Mouse (Mus musculus) neural tube, embryonic 10.5 days (tissue): ENCODE data around the gene 2010111I01Rik.

Experiments used
- DNase-seq: peaks from one replicate; pipeline ENCODE4 v3.0.0-alpha.2; 2017; ENCODE audit warnings: low spot score; ENCODE audit errors: extremely low spot score

The 2010111I01Rik gene

DNA sequence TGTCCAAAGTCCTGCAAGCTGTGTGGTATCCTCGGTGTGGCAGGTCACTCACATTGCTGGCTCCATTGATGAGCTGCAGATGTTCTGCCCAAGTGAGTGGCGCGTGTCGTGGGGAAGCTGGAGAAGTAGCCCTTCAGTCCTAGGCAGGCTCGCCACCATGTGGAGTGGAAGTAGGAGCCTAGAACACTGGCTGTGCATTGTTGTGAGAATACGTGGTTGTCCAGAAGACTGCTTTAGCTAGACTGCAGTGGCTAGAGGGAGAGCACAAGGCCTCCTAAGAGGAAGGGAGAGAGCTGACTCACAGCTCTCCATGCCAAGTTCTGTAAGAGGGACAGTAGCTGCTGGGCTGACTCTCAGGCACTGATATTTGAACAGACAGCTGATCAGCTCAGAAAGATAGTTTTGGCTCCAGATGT, 293.5 kb downstream of the 2010111I01Rik start:
- DNase-seq: no peak

DNA sequence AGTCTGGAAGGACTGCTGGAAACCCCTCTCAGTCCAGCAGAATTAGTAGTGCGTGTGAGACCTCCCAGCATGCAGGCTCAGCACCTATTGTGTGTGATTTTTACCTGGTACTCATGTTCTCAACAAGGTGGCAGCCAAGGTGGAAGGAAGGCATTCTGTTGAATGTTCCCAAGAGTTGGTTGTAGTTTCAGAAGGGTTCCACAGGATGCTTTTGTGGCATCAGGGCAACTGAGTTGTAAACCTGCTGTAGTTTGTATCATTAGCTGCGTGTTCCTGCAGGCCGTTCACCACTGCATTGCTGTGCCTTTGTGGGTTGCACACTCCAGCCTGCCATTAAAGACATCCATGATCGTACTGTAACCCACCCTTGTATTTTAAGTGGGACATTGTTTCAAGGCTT, 294.0 kb downstream of the 2010111I01Rik start:
- no peak for DNase-seq

DNA sequence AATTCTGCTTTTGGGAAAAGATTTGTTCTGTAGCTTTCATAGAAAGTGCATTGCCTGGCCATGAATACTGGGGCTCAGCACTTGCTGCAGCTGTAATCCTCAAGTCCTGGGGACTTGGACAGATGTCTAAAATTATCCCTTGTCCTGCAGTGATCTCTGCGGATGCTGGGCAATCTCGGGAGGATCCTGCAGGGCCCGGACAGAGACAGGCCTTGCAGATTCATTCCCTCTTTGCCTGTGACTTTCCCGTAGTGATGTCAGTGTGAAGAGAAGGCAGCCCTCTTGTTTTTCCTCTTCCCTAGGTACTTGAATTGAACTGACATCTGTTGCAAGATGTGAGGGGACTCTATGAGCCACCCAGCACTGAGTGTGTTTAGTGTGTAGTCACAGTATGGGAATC, 295.4 kb downstream of the 2010111I01Rik start:
- DNase-seq: no peak

DNA sequence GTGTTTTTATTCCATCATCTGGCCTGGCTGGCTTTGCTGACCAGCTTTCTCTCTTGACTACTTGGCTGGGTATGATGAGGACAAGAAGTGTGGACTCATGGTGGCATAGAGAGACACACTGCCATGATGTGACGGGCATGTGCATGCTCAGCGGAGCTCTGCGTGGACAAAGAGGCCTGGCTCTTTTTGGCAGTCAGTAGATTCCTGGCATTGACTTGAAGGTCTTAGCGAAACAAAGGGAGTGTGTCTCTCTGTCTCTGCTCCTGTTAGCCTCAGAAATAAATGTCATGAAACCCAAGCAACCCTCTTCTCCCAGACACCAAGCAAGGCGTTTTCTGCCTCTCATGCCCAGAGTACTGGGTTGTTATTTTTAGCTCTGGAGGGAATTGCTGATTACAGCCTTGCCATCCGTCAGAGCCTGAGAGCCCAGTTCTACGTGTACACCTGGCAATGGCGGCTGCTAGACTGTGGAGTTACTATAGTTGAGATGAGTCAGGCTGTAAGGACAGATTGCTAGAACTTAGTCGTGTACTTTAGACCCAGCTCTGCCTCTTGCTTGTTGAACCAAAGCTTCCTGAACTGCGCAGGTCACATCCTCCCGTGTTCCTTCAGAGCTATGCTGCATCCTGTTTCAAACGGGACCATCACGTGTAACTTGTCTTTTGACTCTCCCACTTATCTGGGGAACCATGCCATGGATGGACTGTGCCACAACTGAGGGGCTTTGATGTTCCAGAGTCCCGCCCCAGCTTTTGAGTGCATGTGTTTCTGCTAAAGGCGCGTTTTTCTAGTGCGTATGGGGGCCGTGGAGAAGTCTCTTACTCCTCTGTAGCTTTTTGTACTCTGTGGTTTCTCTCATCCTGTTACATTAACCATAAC, 296.3 kb downstream of the 2010111I01Rik start:
- no peak for DNase-seq

DNA sequence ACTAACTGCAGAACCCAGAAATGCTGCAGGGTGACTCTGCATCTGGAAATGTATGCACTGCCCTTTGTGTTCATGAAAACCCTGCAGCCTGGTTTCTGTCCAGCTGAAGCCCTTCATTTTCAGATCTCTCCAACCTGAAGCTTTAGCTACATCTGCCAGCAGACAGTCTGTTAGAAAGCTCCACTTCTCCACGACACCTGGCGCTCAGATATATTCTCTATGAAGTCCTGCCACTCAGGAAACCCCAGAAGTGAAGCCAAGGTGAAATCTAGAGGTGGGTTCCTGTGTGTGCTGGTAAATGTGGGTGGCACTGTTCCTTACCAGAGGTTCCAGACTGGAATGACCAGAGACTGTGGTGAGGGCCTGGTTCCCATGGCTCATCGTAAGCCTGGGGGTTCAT, 297.0 kb downstream of the 2010111I01Rik start:
- DNase-seq: no peak

DNA sequence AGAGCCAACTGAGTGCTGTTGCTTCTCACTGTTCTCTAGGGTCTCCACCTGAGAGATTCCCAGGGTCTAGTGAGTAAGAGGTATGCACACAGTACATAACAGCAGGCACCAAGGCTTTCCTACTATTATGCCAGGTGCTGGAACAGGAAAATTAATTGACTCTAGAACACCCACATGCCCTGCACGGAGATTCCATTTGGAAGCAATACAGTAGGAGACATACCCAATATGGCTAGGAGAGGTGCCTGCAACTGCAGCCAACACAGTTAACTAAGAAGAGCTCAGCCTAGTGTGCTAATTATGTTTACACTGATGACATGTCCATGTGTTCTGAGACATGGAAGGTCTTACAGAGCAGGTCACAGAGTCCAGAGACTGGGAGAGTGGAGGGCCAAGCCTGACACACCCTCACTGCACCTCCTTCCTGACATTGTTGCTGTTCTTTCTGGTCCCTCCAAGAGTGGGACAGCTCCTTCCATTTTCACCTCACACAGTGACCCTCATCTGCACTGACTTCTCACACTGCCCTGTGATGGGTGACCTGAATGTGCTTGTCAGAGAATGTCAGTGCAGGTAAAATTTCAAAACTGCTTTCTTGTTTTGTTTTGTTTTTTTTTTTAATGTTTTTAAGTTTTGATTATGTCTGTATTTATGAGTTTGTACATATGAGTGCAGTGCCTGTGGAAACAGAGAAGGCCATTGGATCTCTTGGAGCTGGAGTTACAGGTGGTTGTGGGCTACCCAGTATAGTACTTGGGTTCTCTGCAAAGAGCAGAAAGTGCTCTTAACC, 297.7 kb downstream of the 2010111I01Rik start:
- no peak for DNase-seq

DNA sequence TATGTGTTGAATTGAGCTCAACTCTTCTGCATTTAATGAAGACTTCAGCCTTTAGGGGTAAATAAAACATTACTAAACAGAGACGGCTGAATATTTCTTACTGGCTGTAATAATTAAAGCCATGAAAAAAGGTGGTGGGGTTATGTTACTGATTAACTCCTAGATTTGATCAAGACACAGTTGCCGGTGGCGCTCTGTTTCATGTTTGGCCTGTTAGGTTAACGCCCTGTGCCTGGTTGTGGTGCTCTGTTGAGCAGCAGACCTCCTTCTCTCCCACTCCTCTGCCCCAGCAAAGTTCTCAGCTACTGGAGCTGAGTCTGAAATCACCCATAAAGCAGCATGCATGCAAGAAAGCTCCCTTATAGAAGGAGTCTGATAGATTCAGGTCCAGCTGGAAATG, 303.7 kb downstream of the 2010111I01Rik start:
- DNase-seq: no peak

DNA sequence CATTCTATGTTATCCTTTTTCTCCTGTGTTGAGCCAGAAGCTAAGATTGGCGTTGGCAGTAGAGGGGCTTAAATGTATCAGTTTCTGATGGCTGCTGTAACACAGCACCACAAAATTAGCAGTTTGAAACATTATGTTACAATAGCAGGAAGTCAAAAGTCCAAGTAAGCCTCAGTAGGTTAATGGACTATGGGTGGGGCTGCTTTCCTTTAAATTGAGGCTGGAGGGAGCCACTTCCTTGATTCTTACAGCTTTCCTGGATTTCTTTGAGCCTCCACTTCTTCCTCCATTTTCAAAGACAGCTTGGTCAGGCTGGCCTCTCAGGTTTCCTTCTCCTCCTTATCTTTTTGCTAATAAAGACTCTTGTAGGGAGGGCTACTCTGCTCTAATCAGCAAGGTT, 304.1 kb downstream of the 2010111I01Rik start:
- no peak for DNase-seq

DNA sequence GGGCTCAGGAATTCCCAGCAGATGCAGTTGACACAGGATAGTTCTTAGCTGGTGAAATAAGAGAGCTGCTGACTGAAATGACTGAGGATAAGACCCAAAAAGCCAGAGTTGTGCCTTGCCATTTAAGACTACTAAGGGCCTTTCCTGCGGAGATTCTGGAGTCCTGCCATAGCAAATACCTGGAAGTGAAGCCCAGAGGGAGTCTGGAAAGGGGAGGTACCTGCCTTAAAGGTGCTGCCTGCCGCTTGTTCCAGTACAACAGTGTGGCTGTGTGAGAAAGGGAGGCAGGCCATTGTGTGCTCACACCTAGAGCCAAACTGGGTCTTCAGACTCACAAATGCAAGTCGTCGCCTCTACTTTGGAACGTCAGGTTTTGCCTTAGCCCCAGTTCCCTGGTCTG, 305.5 kb downstream of the 2010111I01Rik start:
- no peak for DNase-seq

DNA sequence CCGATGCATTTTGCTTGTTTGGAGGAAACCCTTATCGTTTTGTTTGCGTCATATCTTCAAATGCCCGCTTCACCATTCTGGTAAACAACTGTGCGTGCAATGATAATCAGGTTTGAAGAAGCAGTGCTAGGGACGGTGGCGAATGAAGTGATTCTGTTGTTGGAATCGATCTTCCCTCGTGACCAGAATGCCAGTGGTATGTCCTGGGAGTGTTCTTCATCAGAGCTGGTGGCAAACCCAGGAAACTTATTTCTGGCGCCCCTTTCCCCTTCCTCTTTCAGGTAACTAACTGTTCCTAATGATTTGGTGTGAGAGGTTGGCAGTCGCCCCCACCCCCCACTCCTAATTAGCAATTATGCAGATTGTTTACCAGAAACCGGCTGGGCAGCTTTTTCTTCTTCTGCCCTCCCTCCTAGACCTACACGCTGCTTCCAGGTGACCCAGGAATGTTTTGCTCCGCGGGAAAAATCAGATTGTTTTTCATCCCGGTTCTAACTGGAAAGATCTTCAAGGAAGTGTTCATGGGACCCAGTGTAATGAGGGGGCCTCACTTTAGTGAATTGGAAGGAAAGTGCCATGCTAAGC, 307.4 kb downstream of the 2010111I01Rik start:
- DNase-seq: no peak

DNA sequence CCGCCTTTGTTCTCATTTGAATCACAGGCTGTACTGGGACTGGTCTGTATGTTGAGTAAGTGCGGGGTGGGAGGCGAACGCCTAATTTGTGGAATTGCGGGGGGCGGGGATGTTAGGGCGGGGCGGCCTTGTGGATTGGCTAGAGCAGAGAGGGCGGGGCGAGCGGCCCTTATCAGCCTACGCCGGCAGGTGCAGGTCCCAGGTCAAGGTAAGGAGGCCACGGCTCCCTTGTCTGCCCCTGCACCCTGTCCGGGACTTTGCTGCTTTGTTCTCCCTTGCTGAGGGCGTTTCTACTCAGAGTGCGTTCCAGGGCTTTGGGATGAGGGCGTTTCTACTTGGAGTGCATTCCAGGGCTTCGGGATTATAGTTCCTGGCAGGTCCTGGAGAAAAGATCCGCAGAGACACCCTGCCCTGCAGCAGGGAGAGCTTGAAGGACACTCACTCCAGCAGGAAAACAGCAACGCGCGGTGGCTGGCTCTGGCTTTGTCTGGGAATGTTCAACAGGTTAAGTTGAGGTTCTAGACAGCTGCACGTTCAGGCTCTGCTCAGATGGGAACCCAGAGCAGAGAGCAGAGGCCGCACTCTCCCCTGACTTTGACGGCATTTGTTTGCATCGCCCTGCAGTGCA, 308.0 kb downstream of the 2010111I01Rik start:
- peak; percentile 76 for DNase-seq

DNA sequence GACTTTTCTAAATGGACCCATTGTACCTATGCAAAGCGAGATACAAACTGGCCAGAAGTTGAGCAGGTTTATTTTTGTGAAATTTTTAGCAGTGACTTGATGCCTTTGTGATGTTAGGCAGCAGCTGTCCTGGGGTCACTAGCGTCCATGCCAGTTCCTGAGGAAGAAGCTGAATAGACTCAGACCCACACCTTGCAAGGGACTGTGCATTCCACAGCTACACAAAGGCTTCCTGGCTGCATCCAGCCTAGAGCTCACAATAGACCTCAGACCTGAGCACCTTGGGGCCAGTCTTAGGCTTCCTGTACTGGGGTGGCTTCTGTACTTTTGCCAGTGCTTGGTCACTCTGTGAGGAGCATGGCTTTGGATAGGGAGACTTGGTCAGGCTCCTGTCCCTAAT, 309.2 kb downstream of the 2010111I01Rik start:
- no peak for DNase-seq

DNA sequence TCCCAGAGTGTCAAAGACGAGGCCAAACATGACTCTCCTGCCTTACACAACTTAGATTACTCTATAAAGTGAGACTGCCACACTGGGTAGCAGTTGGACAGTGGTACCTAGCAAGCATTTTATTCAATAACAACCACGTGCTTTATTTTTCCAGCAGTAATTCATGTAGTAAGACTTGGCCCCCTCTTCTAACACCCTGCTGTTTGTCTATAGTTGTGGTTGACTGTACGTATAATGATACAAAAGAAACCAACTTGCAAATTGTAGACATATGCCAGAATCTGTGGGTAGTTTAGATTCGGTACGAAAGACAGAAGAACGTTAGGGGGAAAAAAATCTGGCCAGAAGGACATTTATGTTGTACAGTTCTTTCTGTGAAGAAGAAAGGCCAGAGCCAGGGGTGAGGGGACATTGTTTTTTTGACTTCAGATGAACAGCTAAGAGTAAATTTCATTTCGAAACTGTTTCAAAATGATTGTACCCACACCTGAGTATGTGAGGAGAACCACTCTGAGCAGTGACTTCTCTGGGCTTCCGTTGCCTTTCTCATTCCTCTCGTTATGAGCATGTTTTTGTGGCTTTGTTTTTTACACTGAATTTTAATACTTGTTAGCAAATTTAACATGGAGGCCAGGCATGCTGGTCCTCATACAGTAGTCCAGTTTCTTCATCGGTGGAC, 309.9 kb downstream of the 2010111I01Rik start:
- DNase-seq: no peak

DNA sequence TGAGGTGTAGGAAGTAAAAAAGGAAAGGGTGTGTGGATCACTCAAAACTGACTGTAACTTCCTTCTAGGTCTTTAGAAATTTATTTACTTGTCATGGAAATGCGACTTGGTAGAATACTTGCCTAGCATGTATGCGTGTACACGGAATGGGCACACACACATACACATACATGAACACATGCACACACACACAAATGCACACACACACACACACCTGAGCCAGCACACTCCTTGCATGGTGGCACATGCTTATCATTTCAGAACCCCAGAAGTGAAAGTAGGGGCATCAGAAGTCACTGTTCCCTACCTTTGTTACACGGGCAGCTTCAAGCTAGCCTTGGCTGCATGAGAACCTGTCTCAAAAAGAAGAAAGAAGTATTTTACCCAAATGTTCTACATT, 311.7 kb downstream of the 2010111I01Rik start:
- DNase-seq: no peak

DNA sequence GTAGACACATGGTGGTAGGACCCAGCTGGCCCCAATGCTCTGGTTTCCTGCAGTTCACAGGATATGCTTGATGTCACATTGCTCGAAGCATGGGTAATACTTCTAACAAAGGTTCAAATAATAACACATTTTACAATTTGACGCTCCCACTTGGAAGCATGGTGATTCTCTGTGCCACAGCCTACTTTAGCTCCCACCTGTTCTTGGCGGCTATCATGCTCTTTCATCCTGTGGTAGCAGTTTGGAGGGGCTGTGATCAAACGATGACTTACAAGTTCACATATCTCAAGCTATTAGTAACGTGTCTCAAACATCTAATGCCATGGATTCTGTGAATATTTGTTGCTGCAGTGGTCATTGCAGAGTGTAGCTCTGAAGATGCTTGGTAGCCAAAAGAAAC, 312.6 kb downstream of the 2010111I01Rik start:
- DNase-seq: no peak

DNA sequence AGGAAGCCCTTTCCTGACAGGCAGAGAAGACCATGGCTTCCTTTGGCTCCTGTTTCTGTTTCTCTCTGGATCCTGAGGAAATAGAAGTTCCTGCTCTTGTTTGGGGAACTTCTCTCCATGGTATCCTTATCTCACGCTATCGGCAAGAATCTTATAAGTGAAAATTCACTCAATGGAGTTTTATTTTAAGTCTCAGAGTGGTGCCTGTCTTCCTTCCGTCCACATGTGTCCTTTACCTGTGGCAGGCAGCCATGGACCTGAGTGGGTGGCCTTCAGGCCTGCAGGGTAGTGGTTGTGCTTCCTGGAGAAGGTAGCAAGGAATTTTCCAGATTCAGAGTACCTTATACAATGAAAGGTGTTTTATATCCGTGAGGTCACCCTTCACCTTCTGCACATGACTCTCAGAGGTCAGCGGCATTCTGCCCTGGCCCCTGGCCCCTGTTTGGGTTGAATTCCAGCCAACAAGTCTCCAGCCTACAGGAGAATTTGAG, 313.5 kb downstream of the 2010111I01Rik start:
- no peak for DNase-seq

DNA sequence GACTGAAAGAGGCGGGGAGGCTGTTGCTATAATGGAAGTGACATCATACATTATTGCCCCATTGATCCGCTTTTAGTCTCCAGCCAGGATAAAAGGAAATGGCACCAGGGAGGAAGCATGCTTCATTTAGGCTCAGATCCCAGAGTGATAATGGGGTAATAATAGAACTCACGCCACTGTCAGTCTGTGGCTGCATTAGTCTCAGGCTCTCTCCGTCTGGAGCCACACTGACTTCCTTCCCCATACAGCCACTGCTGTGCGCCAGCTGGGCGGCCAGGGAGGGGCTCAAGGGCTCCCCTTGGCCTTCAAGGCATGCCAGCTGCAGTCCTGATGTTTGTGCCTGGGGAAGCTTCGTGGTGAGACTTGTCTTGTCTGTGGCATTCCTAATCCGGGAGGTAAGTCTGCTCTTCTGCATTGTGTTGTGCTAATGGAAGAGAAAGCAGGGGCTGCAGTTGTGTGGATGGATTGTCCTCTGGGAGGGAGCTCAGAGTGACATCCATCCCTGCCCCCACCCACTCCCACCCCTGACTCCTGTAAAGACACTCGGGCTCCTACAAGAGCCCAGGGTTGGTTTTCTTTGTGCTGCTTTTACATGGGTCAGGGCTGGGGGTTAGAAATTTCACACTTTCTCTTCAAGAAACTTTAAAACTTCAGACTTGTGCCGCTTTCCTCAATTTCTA, 314.2 kb downstream of the 2010111I01Rik start:
- peak; percentile 75 for DNase-seq

DNA sequence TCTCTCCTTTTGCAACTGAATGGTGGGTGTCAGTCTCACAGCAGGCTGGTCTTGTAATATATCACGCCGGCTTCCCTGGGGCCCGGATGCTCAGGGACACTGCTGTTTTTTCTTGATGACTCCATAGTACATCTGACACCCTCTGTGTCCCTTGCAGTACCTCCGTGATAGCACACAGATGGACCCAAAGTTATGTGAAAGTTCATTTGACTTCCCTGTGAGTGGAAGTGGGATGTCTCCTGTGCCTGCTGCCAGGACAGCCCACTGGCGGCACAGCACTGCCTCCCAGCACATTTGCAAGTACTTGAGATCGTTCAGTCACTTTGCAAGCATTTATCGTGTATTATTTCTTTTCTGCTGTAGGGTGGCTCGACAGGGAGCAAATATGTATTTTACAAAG, 315.1 kb downstream of the 2010111I01Rik start:
- no peak for DNase-seq

DNA sequence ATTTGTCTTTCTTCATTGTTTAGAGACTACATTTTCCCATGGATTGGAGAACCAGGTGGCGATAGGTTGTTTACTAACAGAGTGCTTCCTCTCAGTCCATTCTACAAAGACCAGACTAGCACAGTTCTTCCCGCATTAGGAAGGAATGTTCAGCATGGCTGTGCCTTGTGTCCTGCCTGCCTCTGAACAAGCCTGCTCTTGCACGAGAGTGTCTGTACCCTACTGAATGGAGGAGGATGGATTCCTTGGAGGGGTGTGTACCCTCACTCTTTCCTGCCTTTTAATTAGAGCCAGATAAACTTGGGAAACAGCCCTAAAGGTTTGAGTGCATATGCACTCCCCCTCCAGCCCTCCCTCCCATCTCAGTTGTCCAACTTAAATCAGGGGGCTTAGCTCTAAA, 315.7 kb downstream of the 2010111I01Rik start:
- no peak for DNase-seq

DNA sequence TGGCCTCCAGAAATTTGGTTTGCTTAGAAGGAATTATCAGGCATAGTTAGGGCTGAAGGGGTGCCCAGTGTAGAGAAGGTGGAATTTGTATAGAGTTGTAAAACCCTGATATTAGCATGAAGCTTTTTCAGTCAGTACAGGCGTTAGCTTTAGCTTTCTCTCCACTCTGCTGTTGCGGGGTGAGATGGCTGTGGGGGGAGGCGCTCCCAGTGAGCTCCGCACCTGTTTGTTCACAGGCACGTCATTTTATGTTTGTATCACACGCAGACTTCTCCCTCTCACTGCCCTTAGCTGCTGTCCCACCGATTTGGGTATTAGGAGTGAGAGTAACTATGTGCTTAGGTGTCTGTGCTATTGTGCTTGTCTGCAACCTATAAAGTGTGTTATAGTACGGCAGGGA, 316.5 kb downstream of the 2010111I01Rik start:
- no peak for DNase-seq
